In genomic region chr6:127446436-127446890, GRCm38 (mm10) we compare ENCODE assay signal across 7 mouse cellular contexts. TPM values are rescaled to one million over a fixed set of nuclear protein-coding genes. Genes with fewer than 3 reads are reported as not detected.
A peak's percentile ranks its signal among the peaks of the same experiment; 100 is the strongest.
DNase-seq lines count a peak whose midpoint lies in the region; ATAC-seq and TF ChIP-seq lines count a peak whose summit lies in the region.

Parp11 (plus strand) TSS chr6:127446840.

- H3K27ac ChIP-seq in gastrocnemius, adult 2 months = peak within 1 kb of the TSS; percentile 53; the same call in 1 of the 2 replicates
- H3K27ac ChIP-seq in hindbrain, postnatal 0 days = no peak within 1 kb of the TSS
- no peak within 1 kb of the TSS for H3K27ac ChIP-seq in left cerebral cortex, adult 2 months

- H3K4me3 ChIP-seq in gastrocnemius, adult 2 months = peak within 1 kb of the TSS; percentile 61
- H3K4me3 ChIP-seq in hindbrain, postnatal 0 days (ENCODE audit: low read length) = no peak within 1 kb of the TSS
- H3K4me3 ChIP-seq in left cerebral cortex, adult 2 months = peak within 1 kb of the TSS; percentile 28; the same call in 1 of the 2 replicates

- H3K27me3 ChIP-seq in hindbrain, postnatal 0 days (ENCODE audit: insufficient read depth, low read length) = no peaks in the 10 kb centered on the region

- peaks cover 4% of the 10 kb centered on the region; the same call in 1 of the 2 replicates for H3K4me1 ChIP-seq in hindbrain, postnatal 0 days (ENCODE audit: insufficient read depth, low read length)

- peak; percentile 39; the same call in 1 of the 2 replicates for ATAC-seq in hindbrain, postnatal 0 days
- peak; percentile 81 for ATAC-seq in megakaryocyte, adult 5-6 weeks (ENCODE audit: poor library complexity, severe bottlenecking)

- H3K9me3 ChIP-seq in hindbrain, postnatal 0 days (ENCODE audit: low read length) = no peaks in the 10 kb centered on the region

- 0 out of 2 replicates have a peak within 1 kb of the TSS, but pooled peaks have one; percentile 19 for H3K4me2 ChIP-seq in hindbrain, postnatal 0 days (ENCODE audit: low read depth, low read length)

- no peak within 1 kb of the TSS for H3K9ac ChIP-seq in hindbrain, postnatal 0 days (replicated peaks; ENCODE audit: low read length)

- WGBS in hindbrain, postnatal 0 days = 21% methylated on average over 8 of the region's 8 CpGs

- no peaks in the 10 kb centered on the region for H3K36me3 ChIP-seq in hindbrain, postnatal 0 days (ENCODE audit: insufficient read depth, low read length)

- peak; percentile 69 for DNase-seq in T-cell, adult 2 months (ENCODE audit: low spot score)
- peak; percentile 65 to 76 for DNase-seq in cerebellum, postnatal 25 days
- DNase-seq in gastrocnemius, adult 2 months = peak; percentile 59
- DNase-seq in hindbrain, postnatal 0 days (ENCODE audit: low spot score) = peak; percentile 79
- peak; percentile 73 to 78 for DNase-seq in left cerebral cortex, adult 2 months (ENCODE audit: extremely low spot score in 1 of 2, low spot score in 2 of 2)
- DNase-seq in right cerebral cortex, adult 2 months (ENCODE audit: low spot score in 2 of 2) = peak; percentile 84 to 87

- intact Hi-C loops in gastrocnemius, adult 2 months (cut with DNase I) = loop anchor here (1.0 to 5.0 kb wide), 2 partner anchors 119 to 299 kb away; no protein-coding TSS in a partner anchor
- intact Hi-C loops in left cerebral cortex, adult 2 months (cut with DNase I) = loop anchor here (1.0 to 2.0 kb wide), 4 partner anchors 121 to 492 kb away; no protein-coding TSS in a partner anchor

- TF ChIP-seq CTCF in gastrocnemius, adult 2 months (IDR thresholded peaks at IDR 0.05) = peak; percentile 93
- TF ChIP-seq CTCF in hindbrain, postnatal 0 days (IDR thresholded peaks at IDR 0.05; ENCODE audit: low read depth) = peak; percentile 95
- peak; percentile 99 for TF ChIP-seq CTCF in left cerebral cortex, adult 2 months (IDR thresholded peaks at IDR 0.05)

RNA-seq across cellular contexts. Expression of gene Parp11, which starts in this region (rescaled TPM):
- 1 to 10 TPM; 3.3 to 3.6 TPM for total RNA-seq in gastrocnemius, adult 2 months (2021)
- total RNA-seq in hindbrain, postnatal 0 days (2014; rRNA removed) = 38.9 and 39.6 TPM in 2 replicates
- 43.0 and 43.9 TPM in 2 replicates for polyA plus RNA-seq in hindbrain, postnatal 0 days (2015; fragmentation: Nextera tagmentation; extraction: Ambion mirVana)
- 10 to 100 TPM; 32.8 to 34.7 TPM for total RNA-seq in left cerebral cortex, adult 2 months (2021)
- 11.0 and 11.7 TPM in 2 replicates for total RNA-seq in megakaryocyte, adult 5-6 weeks (2015)
- total RNA-seq in megakaryocyte, adult 5-6 weeks (2017) = 19.1 and 25.2 TPM in 2 replicates
